Mouse (Mus musculus) adrenal gland, adult (tissue): ENCODE data around the gene Cetn2.
A peak's percentile ranks its signal among the peaks of the same experiment; 100 is the strongest.

Experiments
- DNase-seq, 2 experiments: peaks; one replicate each; pipeline ENCODE4 v3.0.0; 2022 to 2023; ENCODE audit warnings: low spot score in 1 of 2; ENCODE audit not compliant: inconsistent age in 2 of 2

Gene Cetn2

DNA sequence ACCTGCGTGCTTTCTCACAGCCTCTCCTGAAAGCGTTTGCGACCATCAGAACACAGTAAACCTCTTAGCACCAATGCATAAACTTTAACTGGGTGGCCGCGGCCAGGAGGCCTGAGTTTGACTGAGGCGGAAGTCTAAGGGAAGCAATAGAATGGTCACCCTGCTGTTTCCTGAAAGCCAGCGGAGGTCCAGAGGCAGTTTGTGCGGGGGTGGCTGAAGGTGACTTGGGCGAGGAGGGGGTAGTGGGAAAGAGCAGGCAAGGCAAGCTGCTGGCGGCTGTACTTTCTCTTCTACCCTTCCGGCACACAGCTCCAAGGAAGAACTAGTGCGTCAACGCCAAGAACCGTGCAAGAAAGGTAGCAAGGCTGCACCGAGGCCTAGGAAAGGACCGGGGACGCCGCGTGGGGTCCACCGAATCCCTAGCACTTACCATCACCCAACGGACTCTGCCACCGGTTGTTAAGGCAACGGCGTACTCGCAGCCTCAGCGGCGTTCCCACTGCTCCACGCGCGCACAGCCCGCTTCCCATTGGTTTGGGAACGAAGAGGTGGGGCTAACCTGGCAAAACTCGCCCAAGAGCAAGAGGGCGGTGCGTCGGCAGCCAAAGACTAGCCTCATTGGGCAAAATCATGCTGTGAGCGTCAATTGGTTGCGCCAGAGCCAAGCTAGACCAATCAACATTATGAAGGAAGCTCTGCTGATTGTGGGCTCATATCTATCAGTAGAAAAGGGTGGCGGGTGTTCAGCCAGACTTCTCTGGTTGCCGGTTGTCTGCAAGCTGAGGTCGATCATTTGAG lies at the start of gene Cetn2, which contains the start of gene Nsdhl:
Cetn2 (minus strand) TSS at position 528 of the 798 bp plus-strand sequence.
Nsdhl (plus strand) TSS at position 674 of the 798 bp plus-strand sequence.
- peak; percentile 91 to 95 for DNase-seq

- DNase-seq: no peak
Measured at GRCm38 (mm10) chrX:72962743-72963142, 44.5 kb upstream of the Cetn2 start.

DNA sequence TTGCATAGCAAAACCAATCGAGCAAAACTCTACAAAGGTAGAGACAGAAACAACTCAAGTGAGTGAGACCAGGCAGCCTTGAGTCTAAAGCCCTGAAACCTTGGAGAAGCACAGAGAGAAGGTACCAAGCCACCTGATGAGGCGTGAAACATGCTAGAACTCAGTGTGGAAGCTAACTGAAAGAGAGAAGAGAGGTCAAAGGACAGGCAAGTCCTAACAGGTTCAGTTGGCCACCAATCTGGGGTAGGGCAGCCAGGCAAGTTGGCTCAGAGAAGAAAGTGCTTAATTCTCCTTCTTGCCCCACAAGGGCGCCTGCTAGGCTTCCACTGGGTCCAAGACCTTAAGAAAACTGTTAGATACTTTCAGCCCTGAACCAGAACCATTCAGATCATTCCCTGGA lies 43.3 kb upstream of the Cetn2 start:
- no peak for DNase-seq

- DNase-seq: no peak
Measured at GRCm38 (mm10) chrX:72960431-72960830, 42.2 kb upstream of the Cetn2 start.

DNA sequence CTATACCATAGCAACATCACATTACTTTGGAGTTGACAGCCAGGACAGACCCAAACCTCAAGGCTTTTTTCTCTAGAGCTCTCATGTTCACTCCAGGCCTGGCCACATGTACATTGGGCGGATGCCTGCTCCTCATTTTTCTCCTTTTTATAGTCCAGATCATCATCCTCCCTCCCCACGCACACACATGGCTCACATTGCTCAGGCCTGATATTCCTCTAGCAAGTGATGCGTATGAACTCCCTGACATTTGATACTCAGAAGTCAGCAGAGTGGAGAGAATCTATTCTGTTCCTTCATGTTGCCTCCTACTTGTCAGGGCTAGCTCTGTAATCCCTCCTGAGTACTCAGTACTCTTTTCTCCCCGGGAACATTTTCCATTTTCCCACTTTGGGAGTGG lies 38.3 kb upstream of the Cetn2 start:
- no peak for DNase-seq

DNA sequence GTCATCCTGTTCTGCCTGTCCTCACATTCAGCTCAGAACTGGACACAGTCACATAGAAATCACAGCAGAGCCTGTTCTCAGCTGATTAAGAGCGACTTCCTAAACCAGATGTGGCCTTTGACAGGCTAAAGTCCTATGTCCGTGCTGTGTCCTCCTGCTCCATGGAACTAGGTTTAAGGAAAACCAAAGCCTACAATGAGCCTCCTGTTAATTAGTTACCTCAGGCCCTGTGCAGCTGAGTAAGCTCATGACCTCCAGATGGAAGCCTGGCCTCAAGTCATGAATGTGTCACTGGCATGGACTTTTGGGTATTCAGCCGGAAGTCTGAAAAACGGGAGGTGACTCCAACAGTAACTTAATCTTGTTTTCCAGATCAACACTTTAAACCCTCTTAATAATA lies 35.3 kb upstream of the Cetn2 start:
- peak; percentile 7 to 24 for DNase-seq

GRCm38 (mm10) chrX:72921391-72921790 lies 3.2 kb upstream of the Cetn2 start:
- no peak for DNase-seq

GRCm38 (mm10) chrX:72918682-72919059 lies 460 bp upstream of the Cetn2 start:
- DNase-seq: no peak

GRCm38 (mm10) chrX:72911611-72912010 lies 6.6 kb downstream of the Cetn2 start:
- DNase-seq: peak in 1 of 2 experiments; percentile 25

GRCm38 (mm10) chrX:72908404-72908741 lies 9.8 kb downstream of the Cetn2 start:
- DNase-seq: no peak

- DNase-seq: no peak
Measured at GRCm38 (mm10) chrX:72907619-72908403, 10.4 kb downstream of the Cetn2 start.

DNA sequence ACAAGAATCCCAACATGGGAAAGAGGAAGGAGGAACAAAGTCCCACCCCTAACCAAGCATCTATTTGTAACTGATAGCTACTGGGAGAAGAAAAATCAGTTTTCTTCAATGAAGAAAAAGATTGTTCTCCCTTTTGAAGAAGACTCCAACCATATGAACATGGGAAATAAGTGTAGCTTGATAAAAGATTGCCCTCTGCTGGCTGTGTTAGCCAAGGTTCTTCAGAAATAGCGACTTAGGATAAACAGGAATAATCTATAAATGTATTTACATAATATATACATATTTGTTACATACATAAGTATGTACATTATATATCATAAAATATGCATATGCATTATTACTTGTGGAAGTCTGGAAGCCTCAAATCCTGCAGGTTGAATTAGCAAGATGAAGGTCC lies 15.7 kb downstream of the Cetn2 start:
- no peak for DNase-seq

DNA sequence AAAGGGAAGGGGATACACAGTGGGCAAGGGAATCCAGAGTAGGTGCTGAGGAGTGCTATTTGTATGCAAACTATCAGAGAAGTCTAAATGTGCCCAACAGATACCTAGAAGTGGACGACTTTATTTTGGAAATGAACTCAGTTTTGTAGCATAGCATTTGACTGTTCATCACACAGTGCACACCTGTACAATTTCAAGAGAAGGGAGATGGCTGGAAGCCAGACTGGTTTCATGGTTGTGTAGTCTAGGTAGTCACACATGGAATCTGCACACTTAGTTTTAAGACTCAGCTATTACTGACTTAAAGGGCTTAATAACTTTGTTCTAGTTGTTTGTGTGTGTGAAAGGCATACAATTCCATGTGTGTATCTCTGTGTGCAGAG lies 22.2 kb downstream of the Cetn2 start:
- DNase-seq: no peak

- DNase-seq: no peak
Measured at GRCm38 (mm10) chrX:72895388-72896054, 22.7 kb downstream of the Cetn2 start.
